Mouse (Mus musculus): ENCODE measurements around the gene Mdm2. TPM values are rescaled to one million over a fixed set of nuclear protein-coding genes. Genes with fewer than 3 reads are reported as not detected.

The Mdm2 gene
- total and polyA plus RNA-seq, 3 experiments, result 35.3 to 601 (median 42.2) TPM

- no peak overlapping the region for H3K4me3 ChIP-seq (ENCODE audit: control insufficient read depth in 1 of 2, insufficient read depth in 1 of 2, low read depth in 2 of 2, low read length in 2 of 2)
- no peak overlapping the region for H3K9ac ChIP-seq (ENCODE audit: control insufficient read depth, low read depth, low read length, poor library complexity, severe bottlenecking)
- H3K27ac ChIP-seq (ENCODE audit: control insufficient read depth, low read depth, low read length), result no peak overlapping the region
- H3K36me3 ChIP-seq (ENCODE audit: control insufficient read depth in 1 of 2, insufficient read depth in 2 of 2, low read length in 2 of 2), result peaks cover 0 to 2% of the 10 kb centered on the region in 2 experiments; a peak in 2 of 4 replicates
- no peaks in the 10 kb centered on the region for H3K27me3 ChIP-seq (ENCODE audit: control insufficient read depth in 1 of 2, insufficient read depth in 2 of 2, low read length in 2 of 2)
- peaks cover 0 to 3% of the 10 kb centered on the region in 2 experiments; a peak in 1 of 4 replicates for H3K4me1 ChIP-seq (ENCODE audit: control insufficient read depth in 1 of 2, insufficient read depth in 2 of 2, low read length in 2 of 2)
- TF ChIP-seq ETS1 (IDR thresholded peaks at IDR 0.05; ENCODE audit: low read depth, low read length), result no peak
- TF ChIP-seq USF1 (IDR thresholded peaks at IDR 0.05; ENCODE audit: low read depth, low read length), result no peak
- no peak for TF ChIP-seq E2F4 (IDR thresholded peaks at IDR 0.05; ENCODE audit: borderline replicate concordance, low read depth, low read length)
- no peak for TF ChIP-seq TBP (IDR thresholded peaks at IDR 0.05; ENCODE audit: low read depth, low read length)
- TF ChIP-seq MAX (IDR thresholded peaks at IDR 0.05; ENCODE audit: low read length), result no peak
- no peak for DNase-seq (ENCODE audit: low read depth, low spot score)
- H3K79me2 ChIP-seq (ENCODE audit: control insufficient read depth, insufficient read depth, low read length, poor library complexity), result no peaks in the 10 kb centered on the region
- H3K9me3 ChIP-seq (replicated peaks; ENCODE audit: insufficient read depth, low read length), result no peaks in the 10 kb centered on the region
Observed at GRCm38 (mm10) chr10:117724136-117724718, 13.7 kb upstream of the Mdm2 start.

GRCm38 (mm10) chr10:117718161-117719119 is 7.9 kb upstream of the Mdm2 start:
- H3K27me3 ChIP-seq (ENCODE audit: control insufficient read depth in 1 of 2, insufficient read depth in 2 of 2, low read length in 2 of 2), result no peaks in the 10 kb centered on the region
- H3K4me1 ChIP-seq (ENCODE audit: control insufficient read depth in 1 of 2, insufficient read depth in 2 of 2, low read length in 2 of 2), result peaks cover 0 to 10% of the 10 kb centered on the region in 2 experiments; a peak in 2 of 4 replicates
- H3K4me3 ChIP-seq (ENCODE audit: control insufficient read depth in 1 of 2, insufficient read depth in 1 of 2, low read depth in 2 of 2, low read length in 2 of 2), result no peak overlapping the region
- H3K79me2 ChIP-seq (ENCODE audit: control insufficient read depth, insufficient read depth, low read length, poor library complexity), result no peaks in the 10 kb centered on the region
- H3K27ac ChIP-seq (ENCODE audit: control insufficient read depth, low read depth, low read length), result no peak overlapping the region
- no peak for DNase-seq (ENCODE audit: low read depth, low spot score)
- no peaks in the 10 kb centered on the region for H3K9me3 ChIP-seq (replicated peaks; ENCODE audit: insufficient read depth, low read length)
- H3K9ac ChIP-seq (ENCODE audit: control insufficient read depth, low read depth, low read length, poor library complexity, severe bottlenecking), result no peak overlapping the region
- H3K36me3 ChIP-seq (ENCODE audit: control insufficient read depth in 1 of 2, insufficient read depth in 2 of 2, low read length in 2 of 2), result no peaks in the 10 kb centered on the region; a peak in 1 of 4 replicates
- no peak for TF ChIP-seq KAT2A (conservative IDR thresholded peaks at IDR 0.05; ENCODE audit: low read depth, low read length)
- no peak for TF ChIP-seq ETS1 (IDR thresholded peaks at IDR 0.05; ENCODE audit: low read depth, low read length)
- no peak for TF ChIP-seq MYB (IDR thresholded peaks at IDR 0.05; ENCODE audit: low read depth, low read length)
- no peak for TF ChIP-seq MAZ (IDR thresholded peaks at IDR 0.05; ENCODE audit: low read depth, low read length)
- no peak for TF ChIP-seq MYC (IDR thresholded peaks at IDR 0.05; ENCODE audit: low read depth, low read length)
- TF ChIP-seq HCFC1 (IDR thresholded peaks at IDR 0.05; ENCODE audit: low read depth, low read length), result no peak
- TF ChIP-seq MAFK (IDR thresholded peaks at IDR 0.05; ENCODE audit: borderline replicate concordance, low read depth, low read length), result no peak
- no peak for TF ChIP-seq GATA1 (IDR thresholded peaks at IDR 0.05; ENCODE audit: low read depth, low read length)
- TF ChIP-seq ZC3H11A (IDR thresholded peaks at IDR 0.05; ENCODE audit: low read depth, low read length), result no peak
- no peak for TF ChIP-seq TBP (IDR thresholded peaks at IDR 0.05; ENCODE audit: low read depth, low read length)
- TF ChIP-seq GABPA (IDR thresholded peaks at IDR 0.05; ENCODE audit: low read depth, low read length), result no peak
- TF ChIP-seq MAX (IDR thresholded peaks at IDR 0.05; ENCODE audit: low read length), result no peak
- no peak for TF ChIP-seq BHLHE40 (IDR thresholded peaks at IDR 0.05; ENCODE audit: borderline replicate concordance, low read depth, low read length)
- TF ChIP-seq ZNF384 (IDR thresholded peaks at IDR 0.05; ENCODE audit: low read depth, low read length), result no peak
- no peak for TF ChIP-seq POLR2AphosphoS2 (IDR thresholded peaks at IDR 0.05; ENCODE audit: low read length)
